Mouse (Mus musculus) olfactory bulb, adult 2 months (tissue): ENCODE results near the gene Fam50b.

ENCODE experiments used
- CTCF ChIP-seq: fragments of 200-500 bp; IDR thresholded peaks from 2 replicates; pipeline ENCODE4 v1.5.1; 2012; ENCODE audit warnings: low read depth, mild to moderate bottlenecking, low read length, moderate library complexity; ENCODE audit not compliant: insufficient read depth
- POLR2A ChIP-seq: fragments of 200-500 bp; IDR thresholded peaks from 2 replicates; pipeline ENCODE4 v1.6.1; 2012; ENCODE audit warnings: mild to moderate bottlenecking, low read depth, low read length, moderate library complexity; ENCODE audit not compliant: insufficient read depth

- no peak for TF ChIP-seq CTCF
- TF ChIP-seq POLR2A: no peak
These were observed 24.6 kb downstream of the Fam50b start for GRCm38 (mm10) chr13:34759202-34759601.
